Mouse (Mus musculus) limb, embryonic 13.5 days (tissue): ENCODE data around the gene Tes3-ps. TPM values are rescaled to one million over a fixed set of nuclear protein-coding genes. Genes with fewer than 3 reads are reported as not detected.

Source experiments
- ATAC-seq: fragments of 200-750 bp; cut with Nextera tagmentation; 2 replicates; pipeline ENCODE4 v1.8.0; 2017; ENCODE audit warnings: low read depth, moderate number of reproducible peaks, moderate TSS enrichment; ENCODE audit not compliant: low FRiP score
- H3K27ac ChIP-seq: fragments of 300-500 bp; sonication (generic); 2 replicates; pipeline ENCODE4 v1.5.1; 2015; ENCODE audit warnings: inconsistent platforms, mild to moderate bottlenecking, moderate library complexity
- H3K27me3 ChIP-seq: fragments of 300-500 bp; sonication (generic); 2 replicates; pipeline ENCODE4 v1.6.1; 2015; ENCODE audit warnings: mild to moderate bottlenecking, inconsistent platforms
- H3K36me3 ChIP-seq: fragments of 300-500 bp; sonication (generic); 2 replicates; pipeline ENCODE4 v1.6.1; 2015; ENCODE audit warnings: inconsistent platforms, mild to moderate bottlenecking, moderate library complexity
- H3K4me1 ChIP-seq: fragments of 300-500 bp; sonication (generic); 2 replicates; pipeline ENCODE4 v1.6.1; 2015; ENCODE audit warnings: inconsistent platforms
- H3K4me2 ChIP-seq: fragments of 300-500 bp; sonication (generic); replicated peaks from 2 replicates; pipeline ENCODE4 v1.6.1; 2015; ENCODE audit warnings: inconsistent platforms, mild to moderate bottlenecking, moderate library complexity
- H3K4me3 ChIP-seq: fragments of 300-500 bp; sonication (generic); 2 replicates; pipeline ENCODE4 v1.5.1; 2015; ENCODE audit warnings: moderate library complexity, mild to moderate bottlenecking, inconsistent platforms
- H3K9ac ChIP-seq: fragments of 300-500 bp; sonication (generic); 2 replicates; pipeline ENCODE4 v1.6.1; 2015; ENCODE audit warnings: mild to moderate bottlenecking, inconsistent platforms
- H3K9me3 ChIP-seq: fragments of 300-500 bp; sonication (generic); 2 replicates; pipeline ENCODE4 v1.6.1; 2016; ENCODE audit warnings: inconsistent platforms
- WGBS: fragments of 180-500 bp; shearing (Covaris S2); methylation state at CpG from one replicate; pipeline ENCODE4 v1.1.7; 2015; 5-methylcytosine and 5-hydroxymethylcytosine counted together
- polyA plus RNA-seq: library from polyadenylated mRNA; unstranded; fragments of >200 nt; fragmentation: Nextera tagmentation; extraction: Ambion mirVana; gene quantifications from 2 replicates; pipeline ENCODE4 v1.2.1, GENCODE M21; 2015

The Tes3-ps gene
- polyA plus RNA-seq = 1.2 and 1.5 TPM in 2 replicates

DNA sequence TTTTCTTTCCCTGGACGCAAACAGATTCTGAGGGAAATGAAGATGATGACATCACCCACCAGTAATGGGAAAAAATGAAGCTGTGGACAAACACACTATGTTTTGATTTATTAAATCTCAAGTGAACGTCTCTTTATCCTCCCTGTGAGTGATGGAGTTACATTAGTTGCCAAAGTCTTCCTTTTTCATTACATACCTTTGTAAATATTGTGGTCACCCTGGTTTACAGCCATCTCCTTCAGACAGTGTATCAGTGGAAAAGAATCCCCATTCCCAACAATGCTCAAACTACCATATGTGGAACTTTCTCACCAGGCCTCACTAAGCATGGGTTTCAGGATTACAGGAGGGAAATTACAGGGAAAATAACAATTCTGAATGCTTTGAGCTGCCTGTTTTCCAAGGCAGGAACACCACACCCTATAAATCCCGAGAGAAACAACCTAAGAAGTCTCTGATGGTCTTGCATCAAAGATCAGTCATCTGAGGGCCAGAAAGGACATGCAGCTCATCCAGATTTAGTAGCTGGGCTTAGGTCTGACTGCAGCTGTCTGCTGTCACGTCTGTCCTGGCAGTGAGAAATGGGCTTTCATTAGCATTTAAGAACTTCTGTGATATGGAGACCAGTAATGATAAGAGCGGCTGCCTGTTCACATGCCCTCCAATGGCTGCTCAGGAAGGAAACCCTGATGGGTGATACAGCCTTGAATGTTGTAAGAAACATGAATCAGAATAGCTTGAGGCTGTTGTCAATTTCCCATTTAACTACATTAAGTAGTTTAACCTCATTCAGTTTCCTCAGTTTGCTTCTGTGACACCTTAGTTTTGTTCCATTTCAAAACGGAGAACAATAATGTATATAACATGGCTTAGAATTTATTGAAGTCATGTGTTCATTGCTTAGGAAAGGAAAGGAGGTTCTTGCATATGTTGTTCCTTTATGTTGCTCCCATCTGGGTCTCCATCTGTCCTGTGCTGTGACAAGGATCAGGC, at the start of gene Tes3-ps:
Gene Tes3-ps, plus strand, starts transcription at position 943 of the 993 bp plus-strand sequence.
- no peaks in the 10 kb centered on the region for H3K27me3 ChIP-seq
- no peaks in the 10 kb centered on the region for H3K4me1 ChIP-seq
- H3K36me3 ChIP-seq = no peaks in the 10 kb centered on the region
- no peak within 1 kb of the TSS for H3K9ac ChIP-seq
- H3K4me3 ChIP-seq = no peak within 1 kb of the TSS
- H3K4me2 ChIP-seq = no peak within 1 kb of the TSS
- WGBS = 66% methylated on average over 6 of the region's 6 CpGs
- H3K27ac ChIP-seq = no peak within 1 kb of the TSS
- H3K9me3 ChIP-seq = no peaks in the 10 kb centered on the region
- peak; percentile 24; the same call in 1 of the 2 replicates for ATAC-seq

DNA sequence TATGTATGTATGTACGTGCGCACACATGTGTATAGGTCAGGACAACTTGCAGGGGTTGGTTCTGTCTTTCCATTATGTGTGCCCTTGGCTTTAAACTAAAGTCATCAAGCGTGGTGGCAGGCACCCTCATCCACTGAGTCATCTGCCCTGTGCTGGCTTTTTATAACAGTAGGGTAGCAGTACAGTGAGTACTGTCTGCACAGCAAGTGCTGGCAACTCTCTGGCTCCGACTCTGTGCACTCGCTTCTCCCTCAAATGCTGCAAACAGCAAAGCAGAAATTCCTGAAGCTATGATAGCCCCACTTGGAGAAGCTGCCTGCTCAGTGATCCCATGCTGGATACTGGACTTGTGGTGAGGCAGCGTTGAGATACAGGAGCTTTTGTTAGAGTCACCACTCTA, 48.7 kb upstream of the Tes3-ps start:
- ATAC-seq = no peak
- no peaks in the 10 kb centered on the region for H3K9me3 ChIP-seq
- no peak overlapping the region for H3K27ac ChIP-seq
- H3K4me1 ChIP-seq = no peaks in the 10 kb centered on the region
- H3K4me2 ChIP-seq = no peak overlapping the region
- no peaks in the 10 kb centered on the region for H3K27me3 ChIP-seq
- H3K36me3 ChIP-seq = peaks cover 56% of the 10 kb centered on the region
- H3K9ac ChIP-seq = no peak overlapping the region
- H3K4me3 ChIP-seq = no peak overlapping the region
- WGBS = 93% methylated on average over 6 of the region's 6 CpGs

DNA sequence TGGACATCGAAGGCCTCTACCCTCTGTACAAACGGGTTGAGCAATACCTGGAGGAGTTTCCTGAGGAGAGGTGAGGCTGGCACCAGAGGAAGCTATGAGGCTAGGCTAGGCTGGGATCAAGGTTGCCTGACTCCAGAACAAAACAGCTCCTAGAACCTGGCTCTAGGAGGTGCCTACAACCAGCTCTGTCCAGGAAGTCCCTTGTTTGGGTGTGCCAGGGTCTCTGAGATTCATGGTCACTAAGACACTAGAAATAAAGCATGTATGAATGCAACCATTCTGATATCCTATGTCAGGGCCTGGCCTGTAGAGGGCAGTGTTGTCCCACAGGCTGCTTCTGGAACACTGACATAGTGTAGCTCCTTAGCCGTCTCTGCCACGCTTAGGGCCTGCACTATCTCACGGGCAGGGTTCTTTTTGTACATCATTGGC, 43.8 kb upstream of the Tes3-ps start:
- Histone ChIP-seq H3K9ac (no peak overlapping the region), H3K27me3 (no peaks in the 10 kb centered on the region), H3K4me3 (no peak overlapping the region), H3K4me1 (no peaks in the 10 kb centered on the region), H3K4me2 (no peak overlapping the region), H3K9me3 (no peaks in the 10 kb centered on the region), H3K36me3 (peaks cover 61% of the 10 kb centered on the region), H3K27ac (no peak overlapping the region)
- peak; percentile 87 for ATAC-seq
- WGBS = 39% methylated on average over 5 of the region's 5 CpGs

DNA sequence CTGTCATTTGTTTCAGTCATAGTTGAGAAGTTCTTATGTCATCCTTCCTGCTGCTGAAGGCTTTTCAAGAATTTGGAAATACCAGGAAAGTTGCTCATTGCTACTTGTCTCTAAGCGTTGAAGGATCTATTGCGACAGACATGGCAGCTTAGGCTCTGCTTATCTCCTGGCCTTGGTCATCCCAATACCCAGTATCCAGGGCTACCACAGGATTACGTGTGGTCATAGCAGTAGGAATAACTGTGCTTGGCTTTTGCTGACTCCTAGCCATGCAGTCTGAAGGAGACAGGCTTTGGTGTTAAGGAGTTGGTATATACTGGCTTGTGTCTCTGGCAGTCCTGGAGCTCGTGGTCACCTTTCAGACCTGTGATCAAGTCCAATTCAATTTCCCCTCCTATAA, 32.8 kb upstream of the Tes3-ps start:
- no peak overlapping the region for H3K4me3 ChIP-seq
- H3K36me3 ChIP-seq = peaks cover 59% of the 10 kb centered on the region
- H3K9ac ChIP-seq = no peak overlapping the region
- H3K4me1 ChIP-seq = peaks cover 7% of the 10 kb centered on the region
- WGBS = 87% methylated on average over 4 of the region's 4 CpGs
- H3K27me3 ChIP-seq = no peaks in the 10 kb centered on the region
- H3K4me2 ChIP-seq = no peak overlapping the region
- no peaks in the 10 kb centered on the region for H3K9me3 ChIP-seq
- no peak for ATAC-seq
- H3K27ac ChIP-seq = peak overlapping the region; percentile 72

DNA sequence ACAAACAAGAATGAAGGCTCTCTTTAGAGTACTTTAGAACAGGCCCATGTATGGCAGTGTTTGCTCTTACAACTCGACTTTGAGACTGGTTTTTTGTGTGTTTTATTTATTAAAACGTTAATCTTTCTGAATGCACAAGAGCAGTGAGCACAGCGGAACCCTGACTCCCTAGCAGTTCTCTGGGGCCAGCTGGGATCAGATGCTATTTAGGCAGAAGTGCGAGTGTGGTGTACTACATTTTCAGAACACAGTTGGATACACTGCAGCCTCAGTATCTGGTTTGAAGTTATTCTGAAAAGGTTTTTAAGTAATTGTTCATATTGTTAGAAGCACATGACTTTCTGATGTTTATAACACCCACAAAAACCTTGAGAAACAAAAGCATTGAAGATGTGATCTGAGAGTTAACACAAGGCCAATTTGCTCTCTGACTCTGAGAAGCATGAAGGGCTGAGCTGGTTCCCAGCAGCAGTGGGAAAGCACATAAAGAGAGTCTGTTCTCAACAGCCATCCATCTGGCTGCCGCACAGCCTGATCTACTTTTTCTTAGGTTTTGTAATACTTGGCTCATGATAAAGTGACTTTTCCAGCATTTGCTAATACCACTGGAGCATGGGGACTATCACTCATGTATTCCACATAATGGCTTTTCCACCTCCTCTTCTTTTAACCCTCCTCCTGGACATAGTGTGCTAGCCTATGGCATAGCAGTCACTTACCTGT, 32.3 kb upstream of the Tes3-ps start:
- Histone ChIP-seq H3K36me3 (peaks cover 59% of the 10 kb centered on the region), H3K27ac (peak overlapping the region; percentile 72), H3K9ac (no peak overlapping the region), H3K4me2 (no peak overlapping the region), H3K4me3 (no peak overlapping the region), H3K27me3 (no peaks in the 10 kb centered on the region), H3K9me3 (no peaks in the 10 kb centered on the region), H3K4me1 (peaks cover 13% of the 10 kb centered on the region)
- peak; percentile 67 for ATAC-seq
- WGBS = 69% methylated on average over 5 of the region's 5 CpGs

DNA sequence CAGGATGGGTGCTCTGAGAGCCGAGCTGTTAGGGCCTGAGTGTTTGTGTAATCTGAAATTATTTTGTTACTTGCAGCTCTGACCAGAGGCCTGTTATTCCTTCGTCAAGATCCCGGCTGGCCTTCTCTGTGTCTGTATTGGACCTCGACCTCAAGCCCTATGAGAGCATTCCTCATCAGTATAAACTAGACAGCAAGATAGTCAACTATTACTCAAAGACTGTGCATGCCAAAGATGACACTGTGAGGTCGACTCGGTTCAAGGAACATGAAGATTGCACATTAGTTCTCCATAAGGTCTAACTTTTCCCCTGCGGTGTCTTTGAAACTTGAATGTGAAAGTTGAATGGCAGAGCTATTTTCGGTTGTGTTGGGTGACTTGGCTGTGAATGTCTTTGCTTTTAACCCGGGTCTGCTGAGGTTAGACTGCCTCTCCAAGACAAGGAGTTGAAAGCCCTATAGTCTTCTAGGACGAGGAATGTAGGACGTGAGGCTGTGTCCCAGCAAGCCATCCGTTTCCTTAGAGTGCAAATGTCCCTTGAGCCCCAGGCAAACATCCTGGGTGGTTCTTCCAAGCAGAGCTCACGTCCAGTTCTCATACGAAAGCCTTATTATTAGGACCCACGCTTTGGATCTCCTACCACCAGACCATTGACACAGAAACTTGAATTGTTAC, 31.5 kb upstream of the Tes3-ps start:
- no peak for ATAC-seq
- H3K4me1 ChIP-seq = peaks cover 20% of the 10 kb centered on the region
- H3K27ac ChIP-seq = peak overlapping the region; percentile 39; the same call in 1 of the 2 replicates
- no peaks in the 10 kb centered on the region for H3K9me3 ChIP-seq
- no peak overlapping the region for H3K9ac ChIP-seq
- no peaks in the 10 kb centered on the region for H3K27me3 ChIP-seq
- H3K4me3 ChIP-seq = no peak overlapping the region
- WGBS = 88% methylated on average over 15 of the region's 15 CpGs
- peaks cover 59% of the 10 kb centered on the region for H3K36me3 ChIP-seq
- no peak overlapping the region for H3K4me2 ChIP-seq

DNA sequence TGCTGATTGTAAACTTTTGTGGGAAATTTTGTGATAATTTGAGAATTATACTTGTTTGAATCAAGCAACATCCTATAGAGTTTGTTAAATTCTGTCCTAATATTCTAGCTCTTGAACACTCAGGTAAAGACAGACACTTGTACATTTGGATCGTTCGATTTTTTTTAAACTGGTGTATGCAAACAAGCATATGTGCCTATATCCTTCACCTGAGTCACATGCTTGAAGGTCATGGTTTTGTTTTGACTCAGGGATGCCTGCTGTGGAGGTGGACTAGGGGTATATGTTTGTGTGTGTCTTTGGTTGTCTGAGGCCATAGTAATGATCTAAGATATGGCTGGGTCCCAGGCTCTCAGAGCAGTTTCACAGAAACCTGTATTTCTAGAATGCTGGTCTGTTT, 30.2 kb upstream of the Tes3-ps start:
- Histone ChIP-seq H3K36me3 (peaks cover 55% of the 10 kb centered on the region), H3K27ac (no peak overlapping the region), H3K4me1 (peaks cover 33% of the 10 kb centered on the region), H3K9me3 (no peaks in the 10 kb centered on the region), H3K4me3 (no peak overlapping the region), H3K27me3 (no peaks in the 10 kb centered on the region), H3K4me2 (no peak overlapping the region), H3K9ac (no peak overlapping the region)
- no peak for ATAC-seq
- 92% methylated on average over 2 of the region's 2 CpGs for WGBS

DNA sequence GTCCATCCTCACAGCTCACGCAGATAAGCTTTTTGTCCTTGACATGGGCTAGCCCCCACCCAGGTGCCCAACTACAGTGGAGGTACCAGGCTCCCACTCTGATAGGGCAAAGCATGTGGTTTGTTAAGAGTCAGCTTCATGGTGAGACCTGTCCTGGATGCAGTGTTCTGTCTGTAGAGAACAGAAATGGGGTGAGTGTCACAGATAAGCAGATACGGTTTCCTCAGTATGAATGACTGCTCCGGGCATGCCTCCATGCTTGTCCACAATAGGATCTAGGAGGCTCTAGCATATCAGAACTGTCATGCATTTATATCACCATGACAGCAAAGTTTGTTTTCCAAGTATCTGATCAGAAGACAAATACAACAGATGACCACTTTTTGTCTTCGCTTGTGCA, 27.2 kb upstream of the Tes3-ps start:
- WGBS = 90% methylated on average over 4 of the region's 4 CpGs
- Histone ChIP-seq H3K36me3 (peaks cover 40% of the 10 kb centered on the region), H3K9me3 (no peaks in the 10 kb centered on the region), H3K27ac (peak overlapping the region; percentile 95), H3K4me2 (no peak overlapping the region), H3K4me1 (peaks cover 31% of the 10 kb centered on the region), H3K4me3 (no peak overlapping the region), H3K27me3 (no peaks in the 10 kb centered on the region), H3K9ac (no peak overlapping the region)
- no peak for ATAC-seq

DNA sequence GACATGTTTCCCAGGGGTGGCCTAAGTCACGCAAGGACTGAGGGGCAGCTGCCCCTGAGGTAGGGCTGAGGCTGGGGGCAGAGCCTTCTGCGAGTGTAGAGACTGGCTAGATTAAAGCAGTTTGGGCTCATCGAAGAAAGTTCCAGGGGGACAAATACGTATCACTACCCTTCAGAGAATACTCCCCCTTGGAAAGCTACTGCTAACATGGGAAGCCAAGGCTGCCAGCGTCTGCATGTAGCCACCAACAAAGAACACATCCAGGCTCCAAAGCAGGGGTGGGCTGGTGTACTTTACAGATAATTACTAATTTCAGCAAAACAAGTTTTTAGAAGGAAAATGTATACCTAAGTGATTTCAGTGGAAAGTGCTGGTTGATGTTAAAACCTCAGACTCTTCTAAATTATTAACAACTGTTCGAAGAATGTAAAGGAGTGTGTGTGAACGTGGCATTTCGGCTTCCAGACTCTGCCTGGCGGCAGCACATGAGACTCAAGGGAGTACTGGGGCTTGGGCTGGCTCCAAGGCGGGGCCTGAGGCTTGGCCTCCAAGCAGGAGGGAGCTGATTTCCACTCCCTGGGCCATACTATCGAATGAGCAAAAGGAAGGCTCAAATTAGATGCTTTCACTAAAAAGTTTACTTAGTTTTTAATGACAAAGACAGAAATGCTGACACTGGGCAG, 26.6 kb upstream of the Tes3-ps start:
- 0 out of 2 replicates have a peak overlapping the region, but pooled peaks have one; percentile 14 for H3K9ac ChIP-seq
- H3K4me1 ChIP-seq = peaks cover 31% of the 10 kb centered on the region
- peak overlapping the region; percentile 95 for H3K27ac ChIP-seq
- no peak overlapping the region for H3K4me3 ChIP-seq
- H3K27me3 ChIP-seq = no peaks in the 10 kb centered on the region
- peak overlapping the region; percentile 11; the same call in 1 of the 2 replicates for H3K4me2 ChIP-seq
- 27% methylated on average over 11 of the region's 11 CpGs for WGBS
- no peaks in the 10 kb centered on the region for H3K9me3 ChIP-seq
- peak; percentile 86 for ATAC-seq
- H3K36me3 ChIP-seq = peaks cover 35% of the 10 kb centered on the region

DNA sequence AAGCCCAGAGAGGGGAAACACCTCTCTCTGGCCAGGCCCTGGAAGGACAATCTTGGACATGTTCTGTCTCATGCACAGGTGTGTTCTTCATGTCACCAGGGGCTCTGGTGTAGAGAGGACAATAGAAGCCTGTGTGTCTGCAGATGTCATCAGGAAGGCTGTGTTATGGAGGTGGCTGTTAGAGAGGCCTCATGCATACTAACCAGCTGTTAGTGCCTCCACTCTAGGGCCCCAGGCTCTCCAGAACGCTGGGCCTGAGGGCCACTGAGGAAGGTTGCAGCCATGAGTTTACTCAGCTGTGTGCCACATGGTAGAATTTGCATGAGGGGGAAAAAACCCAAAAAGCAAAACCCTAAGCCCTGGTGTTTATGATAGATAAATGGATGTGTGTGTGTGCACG, 25.5 kb upstream of the Tes3-ps start:
- Histone ChIP-seq H3K9ac (no peak overlapping the region), H3K4me3 (no peak overlapping the region)
- ATAC-seq = peak; percentile 57

DNA sequence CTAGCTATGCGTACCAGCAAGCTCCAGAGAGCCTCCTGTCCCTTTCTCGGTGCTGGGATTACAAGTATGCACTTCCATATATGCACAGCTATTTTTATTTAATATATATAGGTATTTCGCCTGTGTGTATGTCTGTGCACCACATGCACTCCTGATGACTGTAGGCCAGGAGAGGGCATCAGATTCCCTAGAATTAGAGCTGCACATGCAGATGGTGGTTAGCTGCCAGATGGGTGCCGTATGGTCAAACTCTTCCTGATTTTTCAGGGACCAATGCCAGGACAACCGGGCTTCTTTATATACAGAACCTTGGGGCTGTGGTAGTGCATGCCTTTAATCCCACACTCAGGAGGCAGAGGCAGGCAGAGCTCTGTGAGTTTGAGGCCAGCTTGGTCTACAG, 24.1 kb upstream of the Tes3-ps start:
- 79% methylated on average over 5 of the region's 5 CpGs for WGBS
- Histone ChIP-seq H3K9ac (no peak overlapping the region), H3K27ac (peak overlapping the region; percentile 48; the same call in 1 of the 2 replicates), H3K9me3 (no peaks in the 10 kb centered on the region), H3K36me3 (peaks cover 16% of the 10 kb centered on the region), H3K4me1 (peaks cover 31% of the 10 kb centered on the region), H3K27me3 (no peaks in the 10 kb centered on the region), H3K4me3 (no peak overlapping the region), H3K4me2 (no peak overlapping the region)
- ATAC-seq = no peak

More for the DNA sequence above, 25.5 kb upstream of the Tes3-ps start:
- 35% methylated on average over 2 of the region's 2 CpGs for WGBS
- Histone ChIP-seq H3K27me3 (no peaks in the 10 kb centered on the region), H3K4me1 (peaks cover 31% of the 10 kb centered on the region), H3K36me3 (peaks cover 25% of the 10 kb centered on the region), H3K27ac (peak overlapping the region; percentile 95), H3K9me3 (no peaks in the 10 kb centered on the region), H3K4me2 (no peak overlapping the region)
